Mouse (Mus musculus): ENCODE results near the gene Ccdc42.
A peak's percentile ranks its signal among the peaks of the same experiment; 100 is the strongest.

Gene Ccdc42

GRCm38 (mm10) chr11:68589055-68589809 lies 2.4 kb downstream of the Ccdc42 start:
- peak; percentile 71 for DNase-seq

GRCm38 (mm10) chr11:68591708-68592107 lies 4.9 kb downstream of the Ccdc42 start:
- no peak for DNase-seq

DNA sequence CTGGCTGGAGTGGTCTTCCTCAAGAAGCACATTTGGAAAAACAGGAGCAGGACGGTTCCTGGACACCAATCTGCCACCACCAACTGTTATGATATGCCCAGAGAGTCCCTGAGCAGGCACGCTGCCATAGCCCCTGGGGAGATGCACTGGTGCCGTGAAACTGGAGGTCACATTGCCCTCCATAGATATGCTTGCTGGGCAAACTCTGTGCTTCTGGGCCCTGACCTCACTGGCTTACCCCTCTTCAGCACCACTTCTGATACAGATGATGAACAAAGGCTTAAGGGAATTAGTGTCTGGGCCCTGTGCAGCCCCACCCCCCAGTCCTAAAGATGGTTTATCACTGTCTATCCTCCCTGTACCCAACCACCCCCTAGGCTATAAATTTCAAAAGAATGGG lies 6.4 kb downstream of the Ccdc42 start:
- no peak for DNase-seq

DNA sequence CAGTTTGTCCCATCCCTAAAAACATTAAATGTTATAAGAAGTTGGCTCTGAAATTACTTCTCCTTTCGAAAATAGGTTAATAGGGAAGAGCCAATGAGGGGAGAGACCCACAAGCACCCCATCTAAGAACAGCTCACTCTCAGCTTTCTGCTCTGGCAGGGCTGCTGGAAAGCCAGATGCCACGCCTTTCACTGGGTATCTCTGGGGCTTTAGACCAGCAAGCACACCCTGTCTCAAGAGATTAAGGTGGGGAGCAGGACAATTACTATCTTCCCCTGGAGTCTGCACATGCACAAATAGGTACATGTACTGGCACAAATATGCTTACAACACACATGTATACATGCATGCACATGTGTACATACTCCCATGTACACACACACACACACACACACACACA lies 11.1 kb downstream of the Ccdc42 start:
- DNase-seq = no peak

- DNase-seq = no peak
Measured at GRCm38 (mm10) chr11:68600551-68601021, 13.8 kb downstream of the Ccdc42 start.

DNA sequence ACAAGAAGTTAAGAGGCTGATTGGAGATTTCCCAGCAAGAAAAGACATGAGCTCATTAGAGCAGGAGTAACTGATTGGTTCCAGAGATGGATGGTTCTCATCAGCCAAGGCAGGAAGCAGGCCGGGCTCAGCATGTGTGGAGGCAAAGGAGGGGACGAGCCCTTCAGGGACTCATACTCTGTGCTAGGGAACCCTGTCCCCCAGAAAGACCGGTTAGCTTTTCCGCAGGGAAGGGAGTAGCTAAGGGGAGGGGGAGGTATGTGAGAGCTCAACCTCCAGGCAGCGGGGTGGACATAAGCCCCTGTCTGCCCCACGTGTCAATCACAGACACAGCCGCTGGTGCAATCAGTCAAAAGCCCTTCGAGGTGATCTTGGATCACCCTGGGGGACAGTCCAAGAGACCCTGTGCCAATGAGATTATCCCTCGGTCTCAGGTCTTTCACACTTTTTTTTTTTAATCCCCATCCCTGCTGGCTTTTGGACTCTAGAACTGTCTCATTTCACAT lies 14.7 kb downstream of the Ccdc42 start:
- no peak for DNase-seq

- no peak for DNase-seq
Measured at GRCm38 (mm10) chr11:68602200-68602931, 15.5 kb downstream of the Ccdc42 start.

GRCm38 (mm10) chr11:68607046-68607445 lies 20.2 kb downstream of the Ccdc42 start:
- DNase-seq = no peak

DNA sequence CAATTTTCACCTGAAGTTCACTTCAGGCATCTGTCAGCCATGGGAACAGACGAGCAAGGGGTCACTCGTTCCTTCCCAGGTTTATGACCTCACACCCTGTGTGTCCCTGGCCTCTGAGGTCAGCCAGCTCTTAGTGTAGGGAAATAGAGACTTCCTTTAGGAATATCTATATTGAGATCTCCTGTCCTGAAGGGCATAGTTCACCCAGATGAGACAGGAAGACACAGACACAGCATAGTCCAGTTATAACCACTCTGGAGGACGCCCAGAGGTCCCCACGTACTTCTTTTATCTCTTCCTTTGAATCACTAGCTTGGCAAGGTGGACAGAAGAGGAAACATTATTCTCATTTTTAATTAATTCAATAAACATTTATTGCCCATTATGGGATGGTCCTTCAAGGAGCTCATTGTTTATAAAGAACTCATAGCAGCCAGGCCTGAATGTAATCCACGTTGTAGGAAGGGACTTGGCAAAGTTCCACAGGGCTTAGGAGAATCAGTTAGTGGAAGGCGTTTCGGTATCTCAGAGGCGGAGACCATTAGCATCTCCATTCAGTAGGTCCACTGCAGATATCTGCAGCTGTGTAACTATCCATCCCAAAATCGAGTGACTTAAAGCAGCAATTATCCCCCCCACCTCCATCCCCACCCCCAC lies 23.2 kb downstream of the Ccdc42 start:
- no peak for DNase-seq

GRCm38 (mm10) chr11:68610567-68610947 lies 23.7 kb downstream of the Ccdc42 start:
- DNase-seq = no peak

DNA sequence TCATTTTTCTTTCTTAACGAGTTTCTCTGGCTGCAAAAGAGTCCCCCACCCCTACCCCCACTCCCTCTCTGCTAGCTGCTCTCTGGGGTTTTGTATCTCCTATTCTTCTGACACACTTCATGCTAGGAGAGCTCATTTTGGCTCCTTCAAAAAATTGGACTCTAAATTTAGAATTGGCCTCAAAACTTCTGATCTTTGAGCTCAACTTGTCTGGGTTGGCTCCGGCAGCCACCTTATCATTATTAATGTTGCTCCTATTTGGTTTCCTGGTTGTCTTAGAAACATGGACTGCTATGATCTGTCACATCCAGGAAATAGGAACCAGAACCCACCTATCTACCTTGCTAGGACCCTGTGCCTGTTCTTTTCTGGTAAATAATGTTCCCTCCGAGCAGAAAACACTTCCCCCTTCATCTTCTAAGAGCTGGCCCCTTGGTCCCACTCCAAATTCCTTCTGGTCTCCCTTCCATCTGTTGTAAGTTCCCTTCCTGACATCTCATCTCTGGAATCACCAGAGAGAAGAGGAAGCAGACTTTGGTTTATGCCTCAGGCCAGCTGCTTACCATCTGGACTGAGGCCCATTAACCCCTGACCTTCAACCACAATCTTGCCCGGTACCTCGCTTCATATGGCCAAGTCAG lies 26.4 kb downstream of the Ccdc42 start:
- no peak for DNase-seq

GRCm38 (mm10) chr11:68622751-68623150 lies 35.9 kb downstream of the Ccdc42 start:
- peak; percentile 20 for DNase-seq

GRCm38 (mm10) chr11:68623225-68623870 lies 36.5 kb downstream of the Ccdc42 start:
- DNase-seq = peak; percentile 68

- no peak for DNase-seq
Measured at GRCm38 (mm10) chr11:68623871-68624258, 37.0 kb downstream of the Ccdc42 start.

DNA sequence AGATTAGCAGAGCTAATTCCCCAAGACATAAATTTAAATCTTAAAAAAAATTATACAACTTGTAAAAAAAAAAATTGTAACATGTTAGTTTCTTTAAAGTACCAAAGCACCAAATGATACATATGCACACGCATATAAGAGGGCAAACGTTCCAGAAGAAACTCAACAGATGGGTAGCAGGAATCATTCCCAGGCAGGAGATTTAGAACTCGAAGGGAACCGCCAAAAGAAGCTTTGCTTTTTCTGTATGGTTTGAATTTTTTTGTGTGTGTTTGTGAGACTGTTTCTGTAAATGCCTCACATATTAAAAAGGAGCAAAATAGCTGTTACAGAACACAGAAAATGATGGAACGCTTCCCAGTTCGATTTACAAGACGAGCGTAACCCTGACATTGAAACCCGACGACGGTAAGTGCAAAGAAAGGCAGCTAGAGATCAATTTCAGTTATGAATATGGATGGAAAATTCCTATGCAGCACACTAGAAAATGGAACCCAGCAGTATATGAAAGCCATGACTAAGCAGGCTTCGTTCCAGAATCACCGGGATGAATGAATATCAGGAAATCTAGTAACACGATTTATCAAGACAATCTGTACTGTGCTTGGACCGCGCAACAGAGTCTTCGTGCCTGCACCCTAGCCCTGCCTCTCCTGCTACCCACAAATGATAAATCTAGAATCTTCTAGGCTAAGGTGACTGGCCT lies 44.9 kb downstream of the Ccdc42 start:
- DNase-seq = no peak

DNA sequence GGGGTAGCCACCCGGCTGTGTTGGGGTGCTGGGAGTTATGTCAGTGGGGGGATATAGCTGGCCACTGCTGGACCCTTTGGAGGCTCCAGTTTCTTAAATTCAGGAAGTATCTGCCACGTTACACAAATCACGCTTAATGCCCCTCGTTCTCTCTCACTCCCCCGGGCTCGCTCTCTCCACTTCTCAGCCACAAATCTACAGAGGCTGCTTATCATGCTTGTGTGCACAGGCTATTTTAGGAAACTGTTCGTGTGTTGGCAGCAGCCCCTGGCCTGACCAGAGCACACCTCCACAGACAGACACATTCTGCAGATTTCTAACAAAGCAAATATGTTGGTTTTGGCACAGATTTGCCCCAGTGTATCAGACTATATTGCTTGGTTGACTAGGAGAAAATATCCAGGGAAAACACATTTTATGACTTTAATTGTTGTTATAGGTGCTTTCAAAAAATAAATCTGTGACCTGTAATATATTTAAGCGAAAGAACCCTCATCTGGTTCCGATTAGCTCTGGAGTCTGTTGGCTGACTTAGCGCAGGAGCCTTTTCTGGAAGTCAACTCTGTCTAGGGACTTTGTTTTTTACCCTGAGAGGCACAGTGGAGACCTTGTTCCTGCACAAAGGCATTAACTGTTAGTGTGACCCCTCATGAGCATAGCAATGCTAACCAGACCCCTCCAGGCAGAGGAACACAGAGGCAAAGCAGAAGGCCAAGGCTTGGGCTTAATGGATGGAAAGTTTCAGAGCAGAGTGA lies 51.2 kb downstream of the Ccdc42 start:
- DNase-seq = peak; percentile 48

DNA sequence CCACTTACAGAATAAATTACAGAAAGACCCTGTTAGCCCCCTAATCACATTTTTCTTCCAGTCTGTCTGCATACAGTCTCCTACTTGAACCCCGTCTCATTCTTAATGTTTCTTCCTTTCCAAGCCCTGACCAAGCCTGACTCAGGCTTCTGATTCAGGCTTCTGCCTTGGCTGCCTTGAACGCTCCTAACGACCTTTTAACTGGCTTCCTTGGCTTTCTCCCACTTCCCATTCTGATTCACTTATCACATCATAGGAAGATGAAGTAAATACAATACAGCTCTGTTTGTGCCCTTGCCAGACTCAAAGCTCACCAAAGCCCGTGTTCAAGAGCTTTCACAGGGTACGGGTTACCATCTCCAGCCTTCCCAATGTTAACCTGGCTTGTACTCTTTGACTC lies 54.5 kb downstream of the Ccdc42 start:
- no peak for DNase-seq

DNA sequence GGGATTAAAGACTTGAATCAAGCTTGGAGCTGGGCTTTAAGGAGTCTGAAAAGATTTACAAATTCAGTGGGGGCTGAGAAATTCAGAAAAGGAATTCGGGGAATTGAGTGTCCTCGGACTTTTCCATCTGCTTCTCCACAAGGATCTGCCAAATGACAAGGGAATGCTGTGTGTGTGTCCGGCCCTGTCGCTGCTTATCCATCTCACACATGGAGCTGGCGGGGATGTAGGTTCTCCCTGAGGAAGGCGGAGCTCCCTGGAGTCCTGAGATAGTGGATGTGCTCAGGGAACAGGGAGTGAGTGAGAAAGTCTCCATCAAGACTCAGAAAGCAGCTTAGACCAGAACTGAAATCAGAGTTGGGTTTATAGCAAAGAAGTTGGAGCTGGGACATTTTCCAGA lies 58.0 kb downstream of the Ccdc42 start:
- no peak for DNase-seq

Measured in cerebellum, adult 11-12 months (tissue).